Mouse (Mus musculus) liver, adult 2 months (tissue): ENCODE results near the gene Riox1.

Source experiments
- CTCF ChIP-seq: fragments of 200-500 bp; IDR thresholded peaks from 2 replicates; pipeline ENCODE4 v1.5.1; 2011; ENCODE audit warnings: low read depth, low read length, control low read depth
- POLR2A ChIP-seq: fragments of 200-500 bp; IDR thresholded peaks from 2 replicates; pipeline ENCODE4 v1.6.1; 2011; ENCODE audit warnings: low read length, control low read depth; ENCODE audit not compliant: insufficient read depth; ENCODE audit errors: extremely low read depth

GRCm38 (mm10) chr12:83950840-83951701, 663 bp downstream of the Riox1 start:
- TF ChIP-seq CTCF, result no peak
- TF ChIP-seq POLR2A, result no peak
